In genomic region chr15:84566568-84567110, GRCm38 (mm10) we compare ENCODE assay signal across 12 mouse cellular contexts. TPM values are rescaled to one million over a fixed set of nuclear protein-coding genes. Genes with fewer than 3 reads are reported as not detected.
DNase-seq lines count a peak whose midpoint lies in the region; ATAC-seq lines count a peak whose summit lies in the region.
"Had no signal": no experiment of that assay in that cellular context is flagged by ENCODE, and none has a peak within 500 bp of the region (broad histone marks: within the 10 kb centered on the region; RNA-seq: fewer than 3 reads in every experiment).

No protein-coding gene starts in this region.

- H3K9ac ChIP-seq in limb, embryonic 13.5 days: no peak overlapping the region
- no peak overlapping the region for H3K9ac ChIP-seq in hindbrain, embryonic 14.5 days
- H3K9ac ChIP-seq: heart, embryonic 15.5 days; liver, postnatal 0 days had no signal

- no peaks in the 10 kb centered on the region for H3K4me1 ChIP-seq in limb, embryonic 13.5 days
- no peaks in the 10 kb centered on the region for H3K4me1 ChIP-seq in hindbrain, embryonic 14.5 days (replicated peaks; ENCODE audit: control insufficient read depth, insufficient read depth, low read length)
- H3K4me1 ChIP-seq: heart, embryonic 15.5 days; megakaryocyte, embryonic 14.5 days had no signal

- H3K4me3 ChIP-seq in limb, embryonic 13.5 days: no peak overlapping the region
- H3K4me3 ChIP-seq in hindbrain, embryonic 14.5 days (replicated peaks; ENCODE audit: low read length): no peak overlapping the region
- H3K4me3 ChIP-seq: heart, embryonic 15.5 days; megakaryocyte, embryonic 14.5 days had no signal

- WGBS in limb, embryonic 13.5 days: 37% methylated on average over 17 of the region's 17 CpGs
- WGBS in hindbrain, embryonic 14.5 days: 68% methylated on average over 17 of the region's 17 CpGs

- DNase-seq in embryo, embryonic 11 days: peak; percentile 20
- DNase-seq in embryo, embryonic 10.5 days (ENCODE audit: low spot score): no peak
- DNase-seq in left cerebral cortex, adult 9 months (ENCODE audit: low spot score in 2 of 2): peak; percentile 8 to 42
- no peak for DNase-seq in left cerebral cortex, adult 8-10 months (ENCODE audit: low spot score in 2 of 2)
- peak; percentile 41 for DNase-seq in R1 (ENCODE audit: low read depth, low spot score)
- no peak for DNase-seq in adrenal gland, postnatal 14 days
- DNase-seq in hindbrain, embryonic 14.5 days (ENCODE audit: low spot score): no peak
- DNase-seq: cerebellum, adult 11-12 months; liver, postnatal 0 days had no signal

- peak overlapping the region; percentile 41 for H3K4me2 ChIP-seq in limb, embryonic 13.5 days (replicated peaks)
- no peak overlapping the region for H3K4me2 ChIP-seq in hindbrain, embryonic 14.5 days (replicated peaks)
- H3K4me2 ChIP-seq: heart, embryonic 15.5 days had no signal

- H3K27me3 ChIP-seq in limb, embryonic 13.5 days: no peaks in the 10 kb centered on the region
- H3K27me3 ChIP-seq in hindbrain, embryonic 14.5 days (ENCODE audit: control insufficient read depth, insufficient read depth, low read length): no peaks in the 10 kb centered on the region
- H3K27me3 ChIP-seq: heart, embryonic 15.5 days had no signal

- ATAC-seq in limb, embryonic 13.5 days (ENCODE audit: low FRiP score, low read depth): peak; percentile 81
- no peak for ATAC-seq in hindbrain, embryonic 14.5 days (ENCODE audit: low FRiP score)
- ATAC-seq: liver, postnatal 0 days had no signal

- H3K27ac ChIP-seq in limb, embryonic 13.5 days: peak overlapping the region; percentile 72
- H3K27ac ChIP-seq in hindbrain, embryonic 14.5 days: no peak overlapping the region
- H3K27ac ChIP-seq: heart, embryonic 15.5 days had no signal

- no peaks in the 10 kb centered on the region for H3K36me3 ChIP-seq in limb, embryonic 13.5 days
- no peaks in the 10 kb centered on the region for H3K36me3 ChIP-seq in hindbrain, embryonic 14.5 days (replicated peaks; ENCODE audit: control insufficient read depth, insufficient read depth)
- H3K36me3 ChIP-seq: heart, embryonic 15.5 days had no signal

- H3K9me3 ChIP-seq in limb, embryonic 13.5 days: no peaks in the 10 kb centered on the region; the same call in 1 of the 2 replicates
- H3K9me3 ChIP-seq in hindbrain, embryonic 14.5 days (ENCODE audit: control insufficient read depth, low read length): no peaks in the 10 kb centered on the region
- H3K9me3 ChIP-seq: heart, embryonic 15.5 days had no signal

RNA-seq across cellular contexts. Expression of gene Rtl6, which starts 9.0 kb away (rescaled TPM):
- 10 to 100 TPM; 47.7 to 51.8 (median 50.2) TPM for total RNA-seq in left cerebral cortex, adult 8-10 months (2022)
- polyA plus RNA-seq in limb, embryonic 13.5 days (2015; fragmentation: Nextera tagmentation; extraction: Ambion mirVana): 22.2 and 25.2 TPM in 2 replicates
- 6.3 and 7.2 TPM in 2 replicates for total RNA-seq in adrenal gland, postnatal 14 days (2021)
- 37.2 and 40.1 TPM in 2 replicates for polyA plus RNA-seq in hindbrain, embryonic 14.5 days (2014; fragmentation: Nextera tagmentation; extraction: Ambion mirVana)

Comparison
In these comparisons a context has a peak if more than half of its experiments do, and no peak if none do; other contexts are left out.
1. DNase-seq: peak in embryo, embryonic 11 days (single experiment), left cerebral cortex, adult 9 months (2 of 2) and R1 (single experiment); none in embryo, embryonic 10.5 days (single experiment), left cerebral cortex, adult 8-10 months (0 of 2), adrenal gland, postnatal 14 days (single experiment) and hindbrain, embryonic 14.5 days (single experiment).